Mouse (Mus musculus) inflammation-experienced regulatory T-cells, adult 16 weeks (primary cell): ENCODE data around the gene P2rx3. TPM values are rescaled to one million over a fixed set of nuclear protein-coding genes. Genes with fewer than 3 reads are reported as not detected.

Experiments used
- polyA plus RNA-seq: library from polyadenylated mRNA; unstranded; fragments of 100-300 nt; shearing (Covaris generic); gene quantifications from one replicate; pipeline ENCODE4 v1.2.1, GENCODE M21; 2017

Gene P2rx3
- 0.26 TPM for polyA plus RNA-seq

DNA sequence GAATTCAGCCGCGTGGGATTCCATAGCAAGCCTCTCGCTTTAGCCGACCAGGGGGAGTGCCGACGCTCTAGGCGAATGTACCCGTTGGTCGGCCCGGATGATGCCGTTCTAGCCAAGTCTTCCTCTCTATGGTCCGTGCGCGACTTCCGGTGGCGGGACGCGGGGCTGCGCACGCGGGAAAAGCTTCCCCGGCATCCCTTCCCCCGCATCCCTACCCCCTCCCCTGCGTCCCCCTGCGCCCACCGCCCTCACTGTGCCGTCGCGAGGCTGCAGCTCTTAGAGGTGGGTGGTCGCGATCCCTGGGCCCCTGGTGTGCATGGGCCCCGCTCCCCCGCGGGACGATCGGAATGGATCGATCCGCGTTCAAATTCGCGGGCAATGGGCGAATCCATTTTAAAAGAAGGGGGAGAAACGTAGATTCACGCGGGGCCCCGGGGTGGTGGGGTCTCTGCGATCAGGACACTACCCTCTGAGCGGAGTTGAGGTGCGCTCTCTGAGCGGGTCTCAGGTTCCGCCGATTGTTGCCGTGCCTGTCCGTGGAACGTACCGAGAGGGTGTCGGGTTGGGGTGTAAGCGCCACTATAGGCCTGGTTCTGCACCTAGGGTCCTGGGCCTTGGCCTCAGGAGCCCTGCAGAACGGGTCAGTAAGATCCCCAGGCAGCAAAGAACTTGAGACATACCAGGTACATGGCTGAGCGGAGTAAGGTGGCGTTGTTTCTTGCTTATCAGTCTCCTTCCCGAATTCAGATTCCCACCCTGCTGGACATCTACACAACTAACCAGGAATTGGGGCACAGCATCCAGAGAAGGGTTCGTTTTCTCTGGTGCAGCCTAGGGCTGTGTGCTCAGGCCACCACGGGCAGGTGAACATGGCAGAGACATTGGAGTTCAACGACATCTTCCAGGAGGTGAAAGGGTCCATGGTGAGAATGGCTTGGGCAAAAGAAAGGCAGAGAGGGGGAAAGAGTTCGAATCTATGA is at the start of gene P2rx3, which contains the start of gene Ssrp1:
Gene P2rx3 (minus strand): TSS at position 416 of the 980 bp plus-strand sequence.
Gene Ssrp1 (plus strand): TSS at position 188 of the 980 bp plus-strand sequence.

GRCm38 (mm10) chr2:85047596-85048167 is 10.4 kb upstream of the P2rx3 start, which contains the start of gene Tnks1bp1:
TSS of gene Tnks1bp1 (plus strand) at chr2:85048022.

GRCm38 (mm10) chr2:84987930-84988329 is 49.3 kb downstream of the P2rx3 start, which contains the start of gene Prg3:
TSS of gene Prg3 (plus strand) at chr2:84988215.

DNA sequence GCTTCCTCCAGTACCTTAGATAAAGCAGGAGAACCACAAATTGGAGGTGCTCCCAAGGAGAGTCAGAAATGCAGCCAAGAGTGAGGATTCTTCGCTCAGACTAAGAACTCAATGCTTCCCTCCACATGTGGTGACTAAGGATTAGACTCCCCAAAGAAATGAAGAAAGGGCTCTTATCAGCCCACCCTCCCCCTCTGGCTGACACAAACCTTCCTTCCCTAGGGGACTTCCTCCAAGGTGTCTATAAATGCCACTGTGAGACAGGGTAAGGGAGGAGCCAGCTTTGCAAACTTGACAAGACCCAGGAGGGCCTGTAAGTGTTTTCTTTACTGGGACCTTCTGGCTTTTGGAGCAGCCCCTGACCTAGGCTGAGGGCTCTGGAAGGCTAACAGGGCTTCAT is 57.1 kb downstream of the P2rx3 start, which contains the start of gene Prg2:
Gene Prg2 (plus strand): TSS at position 274 of the 400 bp plus-strand sequence.

Other genes with a start within 250 kb of the P2rx3 start
- 74.0 TPM for gene Ube2l6, start 238.6 kb downstream of the P2rx3 start, polyA plus RNA-seq
- not detected for gene Smtnl1, start 214.8 kb downstream of the P2rx3 start, polyA plus RNA-seq
- gene Timm10, start 210.5 kb downstream of the P2rx3 start, polyA plus RNA-seq, result 33.3 TPM
- gene Slc43a1, start 198.6 kb downstream of the P2rx3 start, polyA plus RNA-seq, result 7.9 TPM
- not detected for gene Rtn4rl2, start 150.8 kb downstream of the P2rx3 start, polyA plus RNA-seq
- gene Slc43a3, start 100.9 kb downstream of the P2rx3 start, polyA plus RNA-seq, result 11.6 TPM
- not detected for gene Prg2, start 57.0 kb downstream of the P2rx3 start, polyA plus RNA-seq
- 0.73 TPM for gene Prg3, start 49.2 kb downstream of the P2rx3 start, polyA plus RNA-seq
- 249 TPM for gene Ssrp1, start 228 bp downstream of the P2rx3 start, polyA plus RNA-seq
- gene Tnks1bp1, start 10.6 kb upstream of the P2rx3 start, polyA plus RNA-seq, result 16.6 TPM
- gene Aplnr, start 98.8 kb upstream of the P2rx3 start, polyA plus RNA-seq, result not detected
- gene Lrrc55, start 159.7 kb upstream of the P2rx3 start, polyA plus RNA-seq, result 0.09 TPM